Mouse (Mus musculus): Measurements from ENCODE around the gene 4930404N11Rik.

The 4930404N11Rik gene

DNA sequence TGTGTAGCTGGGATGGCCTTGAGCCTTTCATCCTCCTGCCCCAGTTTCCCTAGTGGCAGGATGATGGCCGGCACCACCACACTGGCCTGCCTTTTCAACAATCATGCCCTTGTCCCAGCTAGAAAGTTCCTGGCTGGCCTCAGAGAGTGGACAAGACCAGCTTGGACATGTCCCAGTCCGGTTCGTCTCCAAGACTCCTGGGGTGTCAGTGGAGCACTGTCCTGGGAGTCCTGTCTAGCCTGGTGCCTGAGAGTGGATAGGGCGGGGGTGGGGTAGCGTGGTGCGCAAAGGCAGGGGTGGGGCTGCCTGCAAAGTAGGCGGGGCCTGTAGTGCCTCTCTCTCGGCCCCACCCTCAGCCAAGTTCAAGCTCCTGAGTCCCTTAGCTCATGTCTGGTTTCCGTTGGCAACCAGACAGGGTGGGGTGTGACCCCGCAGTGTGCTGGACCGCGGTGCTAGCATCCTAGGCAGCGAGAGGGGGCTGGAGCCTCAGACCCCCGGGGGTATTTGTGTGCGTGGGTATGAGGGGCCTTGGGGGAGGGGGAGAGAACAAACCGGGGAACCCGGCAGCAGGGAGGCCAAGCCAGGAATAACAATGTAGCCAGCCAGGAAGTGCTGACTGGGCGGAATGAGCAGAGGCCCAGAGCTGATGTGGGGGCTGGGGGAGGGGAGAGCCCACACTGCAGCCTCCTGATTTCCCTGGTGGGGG, 36.1 kb upstream of the 4930404N11Rik start:
- peak; percentile 79 for DNase-seq

DNA sequence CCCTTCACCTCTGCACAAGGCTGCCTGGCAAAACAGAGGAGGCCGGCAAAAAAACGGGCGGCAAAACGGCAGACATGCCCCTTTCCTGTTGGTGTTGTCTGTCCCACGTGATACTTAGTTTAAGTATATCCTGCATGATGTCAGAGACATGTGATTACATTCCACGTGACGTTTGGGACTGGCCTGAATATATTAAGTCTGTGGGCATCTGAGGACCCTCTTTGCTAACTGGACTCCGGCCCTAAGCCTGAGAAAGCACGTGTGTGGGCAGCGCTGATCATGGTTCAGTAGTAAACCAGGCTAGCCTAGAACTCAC, 35.5 kb upstream of the 4930404N11Rik start:
- DNase-seq = no peak

DNA sequence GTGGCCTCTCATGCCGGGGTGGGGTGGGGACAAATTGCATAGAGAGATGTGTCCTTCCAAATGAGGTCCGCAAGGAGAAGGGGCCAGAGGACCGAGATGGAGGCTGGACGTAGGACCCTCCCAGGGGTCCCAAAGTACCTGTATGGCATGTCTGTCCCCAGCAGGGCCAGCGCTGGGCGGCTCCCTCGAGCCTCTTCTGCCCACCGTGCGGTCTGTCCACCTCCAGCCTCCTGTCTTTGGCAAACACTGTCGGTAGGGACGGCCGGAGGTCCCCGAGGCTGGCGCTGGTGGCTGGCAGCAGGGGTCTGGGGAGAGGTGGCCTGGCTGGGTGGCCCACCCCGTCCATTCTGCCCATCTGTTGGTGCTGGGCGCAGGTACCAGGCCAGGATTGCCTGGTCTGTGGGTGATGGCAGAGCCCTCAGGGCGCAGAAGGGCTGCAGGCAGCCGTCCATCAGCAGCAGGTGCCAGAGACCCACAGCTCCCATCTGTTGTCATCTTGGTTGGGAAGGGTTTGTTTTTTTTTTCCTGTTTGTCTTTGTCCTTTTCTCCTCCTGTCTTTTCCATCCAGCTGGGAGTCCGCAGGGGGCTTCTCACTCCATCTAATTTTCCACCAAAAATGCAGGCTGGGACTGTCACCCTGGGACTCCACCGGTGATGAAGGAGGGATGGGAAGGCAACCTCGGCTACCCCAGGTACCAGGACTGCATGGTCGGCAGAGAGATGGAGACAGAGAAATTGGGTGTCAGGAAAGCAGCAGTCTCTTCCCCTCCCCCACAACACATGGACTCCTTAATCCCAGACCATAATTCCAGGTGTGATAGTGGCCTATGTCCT, 35.0 kb upstream of the 4930404N11Rik start:
- DNase-seq = no peak

DNA sequence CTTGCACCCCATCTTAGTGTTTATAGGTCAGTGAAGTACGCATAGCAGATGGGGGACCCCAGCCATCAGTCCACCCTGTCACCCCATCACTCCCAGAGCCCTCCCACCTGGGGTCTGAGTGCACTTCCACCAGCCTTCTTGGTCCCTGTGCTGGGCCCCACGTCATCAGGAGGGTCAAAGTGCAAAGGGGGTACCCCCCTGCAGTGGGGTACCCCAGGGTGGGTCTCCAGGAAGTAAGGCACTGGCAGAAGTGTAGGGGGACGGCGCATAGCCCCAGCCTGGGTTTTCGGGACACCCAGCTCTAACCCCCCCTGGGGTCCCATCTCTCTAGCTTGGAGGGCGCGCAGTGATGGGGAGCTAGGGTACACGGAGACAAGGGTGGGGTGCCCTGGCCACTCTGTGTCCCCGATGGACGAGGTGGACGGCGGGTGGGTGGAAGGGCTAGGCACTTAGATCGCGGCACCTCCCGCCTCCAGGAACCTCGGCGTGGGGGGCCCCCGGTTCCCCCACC, 34.2 kb upstream of the 4930404N11Rik start:
- DNase-seq = no peak

DNA sequence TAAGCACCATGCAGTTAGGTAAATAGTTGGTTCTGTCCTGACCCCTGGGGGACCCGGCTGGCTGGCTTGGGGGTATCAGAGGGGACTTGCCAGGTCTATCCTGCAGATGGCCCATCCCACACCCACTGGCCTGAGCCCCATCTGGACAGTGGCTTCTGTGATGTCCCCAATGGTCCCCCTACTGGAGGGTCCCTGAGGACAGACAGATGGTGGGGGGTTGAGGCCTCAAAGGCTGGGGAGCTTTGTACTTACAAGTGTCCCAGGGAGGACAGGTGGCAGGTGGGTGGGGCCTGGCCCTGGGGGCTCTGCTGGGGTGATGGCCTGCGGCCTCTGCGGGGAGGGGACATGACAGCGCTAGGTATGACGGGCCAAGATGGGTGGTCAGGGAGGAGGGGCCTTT, 33.7 kb upstream of the 4930404N11Rik start:
- DNase-seq = no peak

DNA sequence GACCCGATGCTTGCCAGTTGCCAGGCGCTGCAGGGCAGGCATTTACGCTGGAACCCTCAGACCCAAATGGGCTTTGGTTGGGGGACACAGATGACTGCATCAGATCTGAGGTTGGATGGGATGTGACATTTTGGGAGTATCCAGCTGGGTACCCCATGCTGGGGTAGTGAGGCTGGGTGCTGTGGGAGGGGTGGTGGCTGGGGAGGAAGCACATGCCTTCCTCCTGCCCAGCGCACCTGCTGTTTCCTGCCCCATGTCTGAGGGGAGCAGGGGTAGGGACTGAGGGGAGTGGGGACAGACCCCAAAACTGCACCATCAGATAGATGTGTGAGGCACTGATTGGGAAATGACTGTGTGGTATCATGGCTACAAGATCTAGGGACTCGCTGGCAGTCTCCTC, 31.1 kb upstream of the 4930404N11Rik start:
- DNase-seq = no peak

DNA sequence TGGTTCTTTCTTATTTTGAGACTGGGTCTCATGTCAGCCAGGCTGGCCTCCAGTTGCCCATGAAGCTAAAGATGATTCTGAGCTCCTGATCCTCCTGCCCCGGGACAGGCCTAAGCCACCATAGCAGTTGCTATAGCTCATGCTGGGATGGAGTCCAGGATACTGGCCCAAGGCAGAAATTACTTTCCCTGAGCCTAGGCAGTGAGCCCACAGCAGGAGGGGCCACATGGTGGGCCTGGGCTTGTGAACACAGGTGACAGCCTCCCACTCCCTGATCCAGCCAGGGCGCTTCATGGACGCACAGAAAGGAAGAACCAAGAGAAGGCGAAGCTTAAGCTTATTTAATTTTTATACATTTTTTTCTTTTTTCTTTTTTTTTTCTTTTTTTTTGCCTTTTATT, 30.2 kb upstream of the 4930404N11Rik start:
- no peak for DNase-seq

DNA sequence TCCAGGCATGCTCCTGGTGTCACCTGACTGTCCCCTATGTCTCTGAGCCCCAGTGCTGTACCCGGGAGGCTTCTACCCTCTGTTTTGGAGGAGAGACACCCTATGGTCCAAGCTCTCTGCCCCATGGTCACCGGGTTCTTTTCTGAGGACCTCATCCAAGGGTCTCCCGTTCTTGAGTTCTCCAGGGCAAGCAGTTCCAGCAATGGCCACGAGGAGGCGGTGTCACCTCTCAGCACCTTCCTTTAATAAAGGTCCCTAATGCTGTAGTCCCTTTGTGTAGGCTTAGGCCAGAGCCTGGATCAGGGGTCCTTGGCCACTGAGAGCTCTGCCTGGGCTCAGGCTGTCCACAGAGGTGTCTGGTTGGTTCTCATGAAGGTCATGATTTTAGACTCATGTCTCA, 29.5 kb upstream of the 4930404N11Rik start:
- peak; percentile 82 for DNase-seq

DNA sequence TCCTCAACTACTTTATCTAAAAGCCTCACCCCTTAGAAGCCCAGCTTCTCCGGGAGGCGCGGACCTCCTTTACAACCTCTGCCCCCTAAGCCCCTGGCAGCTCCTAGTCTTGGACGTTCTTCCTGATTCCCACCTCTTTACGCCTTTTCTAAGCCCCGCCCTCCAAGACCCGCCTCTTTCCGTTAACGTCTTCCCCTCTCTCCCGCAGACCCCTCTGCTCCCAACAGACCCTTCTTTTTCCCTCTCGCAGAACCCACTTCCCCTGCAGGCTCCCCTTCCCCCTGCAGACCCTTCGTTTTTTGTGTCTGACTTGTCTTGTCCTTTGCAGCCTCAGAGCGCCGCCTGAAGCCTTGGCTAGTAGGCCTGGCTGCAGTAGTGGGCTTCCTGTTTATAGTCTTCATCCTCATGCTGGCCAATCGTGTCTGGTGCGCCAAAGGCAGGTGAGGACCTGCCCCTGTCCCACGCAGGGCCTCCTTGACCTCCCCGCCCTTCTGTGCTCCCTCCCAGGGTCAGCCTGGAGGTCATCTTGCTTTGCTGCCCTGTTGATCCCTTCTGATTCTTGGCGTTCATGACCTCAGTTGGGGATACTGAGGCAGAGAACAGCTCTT, 27.9 kb upstream of the 4930404N11Rik start:
- peak; percentile 49 for DNase-seq

DNA sequence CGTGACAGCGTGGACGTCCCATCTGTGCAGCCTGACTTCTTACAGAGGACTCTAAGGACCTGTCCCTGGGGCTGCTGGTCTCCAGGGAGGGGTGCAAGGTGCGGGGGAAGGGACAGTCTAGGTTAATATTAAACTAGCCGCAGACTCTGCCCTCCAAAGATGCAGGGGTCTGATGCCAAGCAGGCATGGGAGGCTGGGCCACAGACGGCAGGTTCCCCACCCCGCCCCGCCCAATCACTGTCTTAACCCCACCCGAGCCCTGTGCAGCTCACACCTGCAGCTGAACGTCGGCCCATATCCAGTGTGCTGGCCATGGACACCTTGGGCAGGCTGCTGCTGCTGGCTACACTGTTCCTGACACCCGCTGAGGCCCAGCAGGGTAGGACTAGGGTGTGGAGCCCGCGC, 27.2 kb upstream of the 4930404N11Rik start, which contains the start of gene Smim24:
TSS of gene Smim24 (plus strand) at position 271 of the 405 bp plus-strand sequence.
- no peak for DNase-seq

DNA sequence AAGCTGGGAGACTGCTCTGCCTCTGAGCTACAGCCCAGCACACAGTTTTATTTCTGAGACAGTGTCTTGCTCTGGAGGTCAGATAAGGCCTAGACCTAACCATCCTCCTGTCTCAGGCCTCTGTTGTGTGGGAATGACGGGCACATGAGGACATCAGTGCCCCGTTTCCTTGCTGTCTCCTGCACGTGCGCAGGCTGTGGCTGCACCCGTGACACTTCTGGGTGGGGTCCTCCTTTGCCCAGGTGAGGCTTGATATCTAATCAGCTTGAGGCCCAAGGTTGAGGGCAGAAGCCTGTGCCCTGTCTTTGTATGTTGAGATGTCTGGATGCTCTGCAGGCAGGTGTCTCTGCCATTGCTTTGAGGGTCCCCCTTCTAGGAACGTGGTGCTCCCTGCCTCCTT, 26.7 kb upstream of the 4930404N11Rik start:
- DNase-seq = no peak

DNA sequence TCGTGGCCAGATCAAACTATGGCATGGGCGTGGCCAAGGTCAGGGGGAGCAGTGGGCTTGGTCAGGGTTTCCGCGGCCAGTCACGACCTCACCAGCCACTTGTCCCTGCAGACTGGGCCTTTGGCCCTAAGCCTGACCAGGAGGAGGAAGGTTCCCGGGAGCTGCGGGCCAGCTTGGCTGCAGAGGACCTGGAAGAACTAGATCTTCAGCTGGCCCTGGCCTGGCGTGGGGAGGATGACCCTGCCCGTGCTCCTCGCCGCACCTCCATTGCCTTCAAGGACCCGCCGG, 25.0 kb upstream of the 4930404N11Rik start:
- DNase-seq = no peak

DNA sequence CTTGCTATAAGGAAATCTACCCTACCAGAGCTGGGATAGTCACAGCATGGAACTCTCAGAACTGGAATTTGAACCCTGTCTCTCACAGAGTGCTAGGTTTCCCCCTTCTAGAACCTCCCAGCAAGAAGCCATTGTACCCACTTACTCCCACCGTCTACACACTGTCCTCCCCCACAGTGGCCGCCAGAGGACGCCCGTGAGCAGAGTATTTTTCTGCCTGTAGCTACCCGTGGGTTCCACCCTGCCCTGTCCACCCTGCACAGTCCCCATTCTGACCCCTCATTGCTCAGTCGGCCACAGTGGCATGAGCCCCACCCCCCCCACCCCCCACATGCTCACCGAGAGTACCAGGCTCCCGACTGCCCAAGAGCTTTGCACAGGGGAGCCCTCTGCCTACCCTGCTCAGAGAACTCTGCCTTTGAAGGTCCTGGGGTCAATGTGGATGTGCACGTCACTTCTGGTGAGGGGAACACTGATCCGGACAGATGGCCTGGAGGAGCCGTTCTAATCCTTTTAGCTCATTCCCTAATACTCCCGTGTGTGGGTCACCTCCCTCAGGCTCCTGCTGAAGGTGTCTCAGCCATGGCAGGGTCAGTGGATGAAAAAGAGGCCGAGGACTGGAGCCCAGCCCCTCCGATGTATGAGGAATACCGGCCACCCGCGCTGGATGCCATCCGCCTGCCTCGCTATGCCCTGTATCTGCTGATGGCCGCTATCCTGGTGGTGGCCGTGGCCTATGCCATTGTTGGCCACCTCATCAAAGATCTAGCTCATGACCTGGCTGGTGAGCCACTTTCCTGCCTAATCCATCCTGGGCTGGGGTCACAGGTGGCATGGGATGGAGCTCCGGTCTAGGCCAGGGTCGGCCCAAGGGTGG, 24.4 kb upstream of the 4930404N11Rik start:
- DNase-seq = peak; percentile 83

DNA sequence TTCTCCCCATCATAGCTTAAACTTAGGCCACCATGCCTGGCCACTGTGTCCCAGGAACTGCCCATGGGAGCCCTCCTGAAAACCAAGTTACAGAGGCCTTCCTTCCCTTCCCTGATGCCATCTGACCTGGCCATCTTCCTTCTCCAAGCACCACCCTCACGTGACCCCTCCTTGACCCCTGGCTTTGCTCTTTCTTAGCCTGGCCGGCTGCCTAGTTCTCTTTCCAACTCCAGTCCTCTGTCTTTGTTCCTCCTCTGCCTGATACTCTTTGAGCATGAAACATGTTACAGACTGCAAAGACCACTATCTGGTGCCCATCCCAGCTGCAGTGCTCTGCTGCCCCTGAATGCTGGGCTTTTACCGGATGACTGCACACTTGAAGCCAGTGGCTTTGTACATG, 23.8 kb upstream of the 4930404N11Rik start:
- no peak for DNase-seq

DNA sequence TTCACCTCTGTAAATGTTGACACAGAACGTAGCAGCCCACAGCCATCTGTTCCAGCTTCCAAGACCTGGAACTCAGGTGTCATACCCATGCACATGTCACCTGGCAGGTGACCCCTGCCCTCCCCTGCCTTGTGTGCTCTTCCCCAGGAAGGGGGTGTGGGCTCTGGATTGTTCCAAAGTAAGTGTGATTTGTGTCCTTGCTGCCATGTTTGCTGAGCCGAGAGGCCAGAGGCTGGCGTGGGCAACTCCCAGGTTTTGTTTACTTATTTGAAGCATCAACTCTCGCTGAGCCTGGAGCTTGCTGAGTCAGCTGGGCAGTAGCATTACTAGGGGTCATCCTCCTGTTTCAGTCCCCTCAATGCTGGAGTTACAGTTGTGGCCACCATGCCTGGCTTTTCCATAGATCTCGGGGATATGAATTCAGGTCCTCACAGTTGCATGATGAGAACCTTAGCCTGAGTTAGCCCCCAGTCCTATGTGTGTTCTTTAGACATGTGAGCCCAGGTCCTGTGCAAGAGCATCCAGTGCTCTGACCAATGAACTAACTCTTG, 23.0 kb upstream of the 4930404N11Rik start, which contains the start of gene Gm48552:
TSS of gene Gm48552 (plus strand) at position 501 of the 551 bp plus-strand sequence.
- no peak for DNase-seq

DNA sequence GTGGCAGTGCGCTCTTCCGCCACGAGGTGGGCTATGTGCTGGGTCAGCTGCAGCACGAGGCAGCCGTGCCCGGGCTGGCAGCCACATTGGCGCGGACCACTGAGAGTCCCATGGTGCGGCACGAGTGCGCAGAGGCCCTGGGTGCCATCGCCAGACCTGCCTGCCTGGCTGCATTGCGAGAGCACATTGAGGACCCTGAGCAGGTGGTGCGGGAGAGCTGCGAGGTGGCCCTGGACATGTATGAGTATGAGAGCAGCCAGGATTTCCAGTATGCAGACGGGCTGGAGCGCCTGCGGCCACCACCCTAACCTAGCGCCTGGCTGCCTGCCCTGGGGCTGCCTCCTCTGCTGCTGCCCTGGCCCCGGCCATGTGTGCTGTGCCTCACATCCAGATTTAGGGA, 22.1 kb upstream of the 4930404N11Rik start:
- no peak for DNase-seq

DNA sequence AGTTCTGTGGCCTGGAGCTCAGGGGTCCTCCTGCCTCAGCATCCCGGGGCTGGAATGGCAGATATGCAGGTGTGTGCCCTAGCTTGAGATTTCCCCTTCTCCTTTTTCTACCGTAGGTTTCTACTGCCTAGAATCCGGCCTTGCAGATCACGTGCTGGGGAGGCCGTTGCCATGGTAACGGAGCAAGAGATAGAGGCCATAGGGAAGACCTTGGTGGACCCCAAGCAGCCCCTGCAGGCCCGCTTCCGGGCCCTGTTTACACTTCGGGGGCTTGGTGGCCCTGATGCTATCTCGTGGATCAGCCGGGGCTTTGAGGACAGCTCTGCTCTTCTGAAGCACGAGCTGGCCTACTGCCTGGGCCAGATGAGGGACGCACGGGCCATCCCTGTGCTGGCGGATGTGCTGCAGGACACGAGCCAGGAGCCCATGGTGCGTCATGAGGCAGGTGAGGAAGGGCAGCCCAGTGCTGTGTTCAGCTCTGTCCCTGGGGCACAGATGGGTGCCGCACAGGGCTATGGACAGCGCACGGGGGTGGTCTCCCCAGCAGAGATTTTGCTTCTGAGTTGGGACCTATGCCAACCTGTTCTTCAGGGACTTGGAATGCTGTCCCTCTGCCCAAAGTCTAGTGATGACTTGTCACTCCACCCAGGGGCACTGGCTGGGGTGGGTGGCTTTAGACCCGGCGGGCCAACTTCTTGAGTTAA, 20.1 kb upstream of the 4930404N11Rik start:
- no peak for DNase-seq

DNA sequence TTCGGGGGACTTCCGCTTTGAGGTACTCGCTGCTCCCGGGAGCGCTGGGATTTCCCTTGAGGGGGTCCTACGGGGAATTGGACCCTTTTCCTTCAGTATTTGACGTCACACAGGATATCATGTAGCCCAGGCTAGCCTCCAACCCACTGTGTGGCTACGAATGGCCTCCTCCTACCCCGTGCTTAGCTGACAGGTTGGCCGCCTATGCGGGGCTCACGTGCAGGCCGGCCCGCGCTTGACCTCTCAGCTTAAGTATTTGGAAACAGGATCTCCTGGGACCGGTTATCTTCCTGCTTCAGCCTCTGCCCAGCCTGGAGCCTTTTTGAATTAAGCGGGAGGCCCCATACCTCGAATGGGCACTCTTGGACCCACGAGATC, 19.0 kb upstream of the 4930404N11Rik start:
- no peak for DNase-seq

DNA sequence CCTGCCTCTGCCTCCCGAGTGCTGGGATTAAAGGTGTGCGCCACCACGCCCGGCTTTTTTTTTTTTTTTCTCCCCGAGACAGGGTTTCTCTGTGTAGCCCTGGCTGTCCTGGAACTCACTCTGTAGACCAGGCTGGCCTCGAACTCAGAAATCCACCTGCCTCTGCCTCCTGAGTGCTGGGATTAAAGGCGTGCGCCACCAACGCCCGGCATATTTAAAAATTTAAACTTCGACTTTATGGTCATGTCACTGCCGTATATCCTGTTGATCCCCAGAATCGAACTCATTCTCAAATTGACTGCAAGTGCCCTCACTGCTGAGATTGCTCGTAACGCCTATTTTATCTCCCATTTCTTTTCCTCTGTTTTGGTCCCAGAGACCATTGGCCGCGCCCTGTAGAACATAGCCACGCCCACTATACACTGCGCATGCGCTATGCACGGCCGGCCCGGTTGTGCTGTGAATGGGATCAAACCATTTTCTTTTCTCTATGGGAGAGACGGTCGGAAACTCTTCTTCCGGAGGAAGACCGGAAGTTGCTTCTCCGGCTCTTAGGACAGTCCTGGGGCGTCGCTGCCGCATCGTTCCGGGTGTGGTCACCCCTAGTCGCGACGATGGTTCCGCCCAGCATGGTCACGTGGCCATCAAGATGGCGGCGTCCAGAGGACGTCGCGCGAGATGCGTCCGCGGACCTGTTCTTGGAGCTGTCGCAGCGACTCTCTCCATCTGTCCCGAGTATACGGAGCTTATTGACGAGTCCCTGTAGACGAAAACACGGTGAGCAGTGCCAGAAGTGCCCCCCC, 18.4 kb upstream of the 4930404N11Rik start, which contains the start of the genes Dohh and Gm48551:
TSS of gene Dohh (plus strand) at position 627 of the 803 bp plus-strand sequence.
TSS of gene Gm48551 (plus strand) at position 665 of the 803 bp plus-strand sequence.
- DNase-seq = peak; percentile 100

DNA sequence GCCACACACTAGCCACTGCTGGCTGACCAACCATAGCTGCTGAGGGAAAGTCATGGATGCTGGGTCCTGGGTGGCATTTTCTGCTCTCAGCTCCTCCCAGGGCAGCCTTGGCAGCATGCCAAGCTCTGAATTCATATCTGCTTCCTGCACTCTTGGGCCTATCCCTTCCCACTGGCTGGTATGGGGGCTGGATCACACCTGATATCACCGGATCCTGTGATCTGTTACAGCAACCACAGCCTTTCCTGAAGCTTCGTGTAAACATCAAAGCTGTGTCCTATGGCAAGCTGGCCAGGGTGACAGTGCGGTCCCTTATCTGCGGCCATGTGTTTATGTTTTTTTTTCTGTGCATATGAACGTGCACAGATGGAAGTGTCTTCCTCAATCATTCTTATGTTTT, 16.4 kb upstream of the 4930404N11Rik start:
- peak; percentile 72 for DNase-seq

All from lung, postnatal 14 days (tissue).